ENCODE assay signal across 8 mouse cellular contexts in the genomic region with DNA sequence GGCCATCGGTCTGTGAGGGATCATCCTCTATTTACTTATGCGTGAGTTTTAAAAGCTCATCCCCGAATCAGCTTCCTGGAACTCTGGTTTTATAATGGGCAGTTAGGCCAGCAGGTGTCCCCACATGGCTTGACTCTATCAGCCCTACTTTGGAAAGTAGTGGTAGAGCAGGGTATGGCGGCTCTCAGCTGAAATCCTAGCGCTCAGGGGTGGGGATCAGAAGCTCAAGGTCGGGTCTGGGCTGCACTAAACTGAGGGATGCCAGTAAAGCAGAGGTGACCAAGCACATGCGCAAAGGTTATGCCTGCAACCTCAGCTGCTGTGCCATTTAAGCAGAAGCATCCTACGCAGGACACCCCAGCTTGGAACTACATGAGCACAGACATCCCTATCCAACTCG. TPM values are rescaled to one million over a fixed set of nuclear protein-coding genes. Genes with fewer than 3 reads are reported as not detected.
A peak's percentile ranks its signal among the peaks of the same experiment; 100 is the strongest.
DNase-seq lines count a peak whose midpoint lies in the region; ATAC-seq and TF ChIP-seq lines count a peak whose summit lies in the region.
"Had no signal": no experiment of that assay in that cellular context is flagged by ENCODE, and none has a peak within 500 bp of the region (broad histone marks: within the 10 kb centered on the region; RNA-seq: fewer than 3 reads in every experiment).

No protein-coding gene starts in this region.

- H3K4me2 ChIP-seq in hindbrain, postnatal 0 days (ENCODE audit: low read depth, low read length): no peak overlapping the region
- H3K4me2 ChIP-seq in hindbrain, embryonic 12.5 days (replicated peaks): no peak overlapping the region
- H3K4me2 ChIP-seq in intestine, embryonic 15.5 days (replicated peaks): no peak overlapping the region
- H3K4me2 ChIP-seq: lung, embryonic 15.5 days had no signal

- no peak overlapping the region for H3K4me3 ChIP-seq in hindbrain, postnatal 0 days (ENCODE audit: low read length)
- H3K4me3 ChIP-seq in hindbrain, embryonic 12.5 days: no peak overlapping the region
- H3K4me3 ChIP-seq in intestine, embryonic 15.5 days (replicated peaks): no peak overlapping the region
- H3K4me3 ChIP-seq: lung, embryonic 15.5 days had no signal

- DNase-seq in hindbrain, postnatal 0 days (ENCODE audit: low spot score): peak; percentile 13
- peak; percentile 13 for DNase-seq in ovary, postnatal 36 days (ENCODE audit: low spot score)
- no peak for DNase-seq in ovary, adult 18-20 months (ENCODE audit: low spot score)
- no peak for DNase-seq in yolk sac, embryonic 10.5 days (ENCODE audit: low spot score)
- no peak for DNase-seq in spleen, postnatal 10 days (ENCODE audit: low spot score in 2 of 2)

- no peaks in the 10 kb centered on the region for H3K36me3 ChIP-seq in hindbrain, postnatal 0 days (ENCODE audit: insufficient read depth, low read length)
- H3K36me3 ChIP-seq in hindbrain, embryonic 12.5 days: peaks cover 10% of the 10 kb centered on the region; the same call in 1 of the 2 replicates
- no peaks in the 10 kb centered on the region for H3K36me3 ChIP-seq in intestine, embryonic 15.5 days

- no peak overlapping the region for H3K27ac ChIP-seq in hindbrain, postnatal 0 days
- H3K27ac ChIP-seq in hindbrain, embryonic 12.5 days: no peak overlapping the region
- no peak overlapping the region for H3K27ac ChIP-seq in intestine, embryonic 15.5 days
- H3K27ac ChIP-seq: lung, embryonic 15.5 days had no signal

- H3K9me3 ChIP-seq in hindbrain, postnatal 0 days (ENCODE audit: low read length): no peaks in the 10 kb centered on the region
- no peaks in the 10 kb centered on the region for H3K9me3 ChIP-seq in hindbrain, embryonic 12.5 days (replicated peaks)
- H3K9me3 ChIP-seq in intestine, embryonic 15.5 days: no peaks in the 10 kb centered on the region
- H3K9me3 ChIP-seq: lung, embryonic 15.5 days had no signal

- no peak for ATAC-seq in hindbrain, postnatal 0 days
- no peak for ATAC-seq in hindbrain, embryonic 12.5 days (ENCODE audit: low FRiP score)
- ATAC-seq in intestine, embryonic 15.5 days: peak; percentile 65

- TF ChIP-seq CTCF in hindbrain, postnatal 0 days (IDR thresholded peaks at IDR 0.05; ENCODE audit: low read depth): peak; percentile 37

- no peak overlapping the region for H3K9ac ChIP-seq in hindbrain, postnatal 0 days (replicated peaks; ENCODE audit: low read length)
- H3K9ac ChIP-seq in hindbrain, embryonic 12.5 days: no peak overlapping the region
- no peak overlapping the region for H3K9ac ChIP-seq in intestine, embryonic 15.5 days
- H3K9ac ChIP-seq: lung, embryonic 15.5 days had no signal

- H3K27me3 ChIP-seq in hindbrain, postnatal 0 days (ENCODE audit: insufficient read depth, low read length): no peaks in the 10 kb centered on the region
- no peaks in the 10 kb centered on the region for H3K27me3 ChIP-seq in hindbrain, embryonic 12.5 days
- H3K27me3 ChIP-seq in intestine, embryonic 15.5 days (replicated peaks): no peaks in the 10 kb centered on the region
- H3K27me3 ChIP-seq: lung, embryonic 15.5 days had no signal

- no peaks in the 10 kb centered on the region for H3K4me1 ChIP-seq in hindbrain, postnatal 0 days (ENCODE audit: insufficient read depth, low read length)
- no peaks in the 10 kb centered on the region for H3K4me1 ChIP-seq in hindbrain, embryonic 12.5 days
- H3K4me1 ChIP-seq in intestine, embryonic 15.5 days (replicated peaks): no peaks in the 10 kb centered on the region
- H3K4me1 ChIP-seq: lung, embryonic 15.5 days had no signal

- 74% methylated on average over 9 of the region's 9 CpGs for WGBS in hindbrain, postnatal 0 days
- WGBS in hindbrain, embryonic 12.5 days: 81% methylated on average over 9 of the region's 9 CpGs
- WGBS in intestine, embryonic 15.5 days: 63% methylated on average over 9 of the region's 9 CpGs

RNA-seq across cellular contexts. Expression of gene Msmo1, which starts 44.3 kb away (rescaled TPM):
- 67.0 and 85.9 TPM in 2 replicates for total RNA-seq in hindbrain, postnatal 0 days (2014; rRNA removed)
- 113 and 125 TPM in 2 replicates for polyA plus RNA-seq in hindbrain, postnatal 0 days (2015; fragmentation: Nextera tagmentation; extraction: Ambion mirVana)
- polyA plus RNA-seq in hindbrain, embryonic 12.5 days (2016; fragmentation: Nextera tagmentation; extraction: Ambion mirVana): 149 and 155 TPM in 2 replicates
- 193 and 213 TPM in 2 replicates for polyA plus RNA-seq in intestine, embryonic 15.5 days (2015; fragmentation: Nextera tagmentation; extraction: Ambion mirVana)

Comparison
In these comparisons a context has a peak if more than half of its experiments do, and no peak if none do; other contexts are left out.
1. DNase-seq: peak in hindbrain, postnatal 0 days (single experiment) and ovary, postnatal 36 days (single experiment); none in ovary, adult 18-20 months (single experiment), yolk sac, embryonic 10.5 days (single experiment) and spleen, postnatal 10 days (0 of 2).